Mouse (Mus musculus): Measurements from ENCODE around the gene Brix1. TPM values are rescaled to one million over a fixed set of nuclear protein-coding genes. Genes with fewer than 3 reads are reported as not detected.
"Not testable (repeated sequence)": the region's sequence is repeated elsewhere in the genome, so short reads cannot be mapped to it uniquely, and the experiment has no call there.

Gene Brix1
- polyA plus RNA-seq, 1 experiment from 2014 or later: 57.9 TPM

DNA sequence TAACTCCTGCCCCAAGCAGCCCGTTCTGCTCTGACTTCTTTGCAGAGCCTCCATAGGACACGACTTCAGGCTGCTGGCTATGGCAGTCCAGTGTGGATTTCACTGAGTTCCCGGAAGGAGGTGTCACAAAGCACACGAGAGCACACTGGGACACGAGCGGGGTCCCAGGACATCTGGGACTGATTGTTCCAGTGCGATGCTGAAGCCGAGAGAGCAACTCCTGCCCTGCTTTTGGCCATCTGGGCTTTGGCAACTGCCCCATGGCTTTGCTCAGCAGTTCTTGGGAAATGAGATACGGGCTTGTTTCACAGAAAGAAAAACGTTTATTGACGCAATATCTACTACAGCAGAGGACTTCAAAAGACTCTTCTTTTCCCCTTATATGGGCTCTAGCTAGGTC, 20.4 kb upstream of the Brix1 start:
- no peak overlapping the region for H3K9ac ChIP-seq (replicated peaks)
- H3K36me3 ChIP-seq (replicated peaks; ENCODE audit: insufficient read depth, low read length): no peaks in the 10 kb centered on the region
- DNase-seq (no peak), ATAC-seq (no peak)
- no peaks in the 10 kb centered on the region for H3K27me3 ChIP-seq (ENCODE audit: insufficient read depth, low read length)
- H3K4me2 ChIP-seq (ENCODE audit: low read depth, low read length): no peak overlapping the region
- TF ChIP-seq EP300 (IDR thresholded peaks at IDR 0.05; ENCODE audit: low read depth) (no peak), CTCF (IDR thresholded peaks at IDR 0.05; ENCODE audit: low read depth) (no peak)
- no peak overlapping the region for H3K27ac ChIP-seq (ENCODE audit: low read depth)
- H3K4me3 ChIP-seq (ENCODE audit: low read depth, low read length): no peak overlapping the region
- no peaks in the 10 kb centered on the region for H3K4me1 ChIP-seq (ENCODE audit: insufficient read depth)
- 65% methylated on average over 11 of the region's 11 CpGs for WGBS (ENCODE audit: insufficient replicate concordance)
- no peaks in the 10 kb centered on the region for H3K9me3 ChIP-seq (ENCODE audit: low read length)

DNA sequence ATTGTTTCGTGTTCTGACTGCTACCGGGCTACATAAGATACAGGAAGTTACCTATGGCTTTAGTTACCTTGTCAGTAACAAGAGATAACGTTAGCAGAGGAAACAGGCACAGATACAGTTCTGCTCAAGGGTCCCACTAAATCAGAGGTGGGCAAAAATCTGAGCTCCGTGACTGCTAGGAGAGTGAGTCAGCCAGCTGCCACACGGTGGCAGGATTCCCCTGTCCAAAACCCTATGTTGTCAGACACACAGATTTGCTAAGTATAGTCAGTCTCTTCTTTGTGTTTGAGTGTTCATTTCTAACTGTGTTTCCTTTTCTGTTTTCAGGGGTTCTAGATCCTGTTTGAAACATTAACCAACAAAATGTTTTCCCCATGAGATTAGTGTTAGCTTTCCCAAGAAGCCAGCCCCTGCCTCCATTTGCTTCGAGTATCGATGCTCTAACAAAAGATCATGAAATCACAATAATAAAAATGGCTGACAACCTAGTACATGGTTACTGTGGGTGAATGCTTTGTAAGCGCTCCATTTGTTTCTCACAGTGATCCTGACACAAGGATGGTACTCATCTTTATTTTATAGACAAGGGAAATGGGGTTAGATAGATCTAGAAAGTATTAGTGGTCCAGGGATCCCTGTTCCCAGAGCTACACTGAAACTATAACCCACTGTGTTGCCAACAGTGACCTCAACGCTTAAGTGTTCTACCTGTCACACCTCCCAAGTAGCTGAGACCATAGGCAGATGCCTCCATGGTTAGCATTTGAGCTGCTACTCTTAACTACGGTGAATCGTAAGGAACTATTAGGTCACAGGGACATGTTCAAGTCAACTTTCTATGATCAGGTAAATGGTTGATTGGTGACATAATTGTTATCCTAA, 15.3 kb upstream of the Brix1 start:
- TF ChIP-seq EP300 (IDR thresholded peaks at IDR 0.05; ENCODE audit: low read depth) (no peak), CTCF (IDR thresholded peaks at IDR 0.05; ENCODE audit: low read depth) (peak; percentile 70)
- no peak overlapping the region for H3K4me3 ChIP-seq (ENCODE audit: low read depth, low read length)
- no peaks in the 10 kb centered on the region for H3K36me3 ChIP-seq (replicated peaks; ENCODE audit: insufficient read depth, low read length)
- no peak overlapping the region for H3K27ac ChIP-seq (ENCODE audit: low read depth)
- ATAC-seq (no peak), DNase-seq (peak; percentile 45)
- H3K9me3 ChIP-seq (ENCODE audit: low read length): no peaks in the 10 kb centered on the region
- WGBS (ENCODE audit: insufficient replicate concordance): 52% methylated on average over 11 of the region's 11 CpGs
- no peak overlapping the region for H3K9ac ChIP-seq (replicated peaks)
- H3K4me1 ChIP-seq (ENCODE audit: insufficient read depth): no peaks in the 10 kb centered on the region
- H3K27me3 ChIP-seq (ENCODE audit: insufficient read depth, low read length): no peaks in the 10 kb centered on the region
- no peak overlapping the region for H3K4me2 ChIP-seq (ENCODE audit: low read depth, low read length)

DNA sequence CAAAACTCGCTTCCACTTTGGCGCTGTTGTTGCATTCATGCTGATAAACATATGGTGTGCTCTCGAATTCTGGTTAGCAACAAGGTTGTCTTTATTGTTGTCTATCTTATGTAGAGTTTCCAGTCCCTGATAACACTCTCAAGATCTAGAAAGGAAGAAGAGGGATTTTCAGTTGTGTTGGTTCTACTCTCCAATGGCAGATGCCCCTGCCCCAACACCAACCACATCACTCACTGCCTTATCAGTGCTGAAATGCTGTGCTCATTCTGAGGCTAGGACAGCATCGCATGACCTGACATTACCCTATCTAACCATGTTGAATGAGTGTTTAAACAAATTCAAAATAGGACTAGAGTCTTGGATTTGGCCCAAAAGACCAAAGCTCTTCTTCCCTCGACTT, 14.3 kb upstream of the Brix1 start:
- no peak overlapping the region for H3K27ac ChIP-seq (ENCODE audit: low read depth)
- no peak for DNase-seq
- H3K4me1 ChIP-seq (ENCODE audit: insufficient read depth): no peaks in the 10 kb centered on the region
- no peak overlapping the region for H3K9ac ChIP-seq (replicated peaks)
- TF ChIP-seq EP300 (IDR thresholded peaks at IDR 0.05; ENCODE audit: low read depth): no peak
- TF ChIP-seq CTCF (IDR thresholded peaks at IDR 0.05; ENCODE audit: low read depth): no peak
- H3K4me2 ChIP-seq (ENCODE audit: low read depth, low read length): no peak overlapping the region
- ATAC-seq: no peak
- H3K27me3 ChIP-seq (ENCODE audit: insufficient read depth, low read length): no peaks in the 10 kb centered on the region
- 52% methylated on average over 5 of the region's 5 CpGs for WGBS (ENCODE audit: insufficient replicate concordance)
- H3K36me3 ChIP-seq (replicated peaks; ENCODE audit: insufficient read depth, low read length): no peaks in the 10 kb centered on the region
- no peak overlapping the region for H3K4me3 ChIP-seq (ENCODE audit: low read depth, low read length)
- H3K9me3 ChIP-seq (ENCODE audit: low read length): no peaks in the 10 kb centered on the region

DNA sequence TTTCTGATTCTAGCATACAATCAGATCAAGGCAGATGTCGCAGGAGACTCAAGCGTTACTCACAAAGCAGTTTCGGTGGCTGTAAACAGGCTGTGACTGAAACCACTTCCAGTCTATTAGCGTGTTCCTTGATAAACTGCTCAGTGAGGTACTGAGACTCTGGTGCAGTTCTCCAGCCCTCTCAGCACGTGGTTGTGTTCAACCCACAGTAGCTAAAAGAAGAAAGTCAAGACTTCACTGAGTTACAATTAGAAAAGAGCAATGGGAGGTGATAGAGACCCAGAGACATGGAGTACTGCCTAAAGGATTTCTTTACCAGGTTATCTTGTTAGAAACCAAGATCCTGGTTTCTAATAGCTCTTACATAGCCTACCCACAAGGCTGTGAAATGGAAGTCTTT, 13.8 kb upstream of the Brix1 start:
- Histone ChIP-seq H3K4me2 (ENCODE audit: low read depth, low read length) (no peak overlapping the region), H3K27ac (ENCODE audit: low read depth) (no peak overlapping the region), H3K4me3 (ENCODE audit: low read depth, low read length) (no peak overlapping the region), H3K27me3 (ENCODE audit: insufficient read depth, low read length) (no peaks in the 10 kb centered on the region), H3K4me1 (ENCODE audit: insufficient read depth) (no peaks in the 10 kb centered on the region), H3K9ac (replicated peaks) (no peak overlapping the region), H3K36me3 (replicated peaks; ENCODE audit: insufficient read depth, low read length) (no peaks in the 10 kb centered on the region), H3K9me3 (ENCODE audit: low read length) (no peaks in the 10 kb centered on the region)
- ATAC-seq (no peak), DNase-seq (no peak)
- 70% methylated on average over 5 of the region's 5 CpGs for WGBS (ENCODE audit: insufficient replicate concordance)
- TF ChIP-seq EP300 (IDR thresholded peaks at IDR 0.05; ENCODE audit: low read depth) (no peak), CTCF (IDR thresholded peaks at IDR 0.05; ENCODE audit: low read depth) (no peak)

DNA sequence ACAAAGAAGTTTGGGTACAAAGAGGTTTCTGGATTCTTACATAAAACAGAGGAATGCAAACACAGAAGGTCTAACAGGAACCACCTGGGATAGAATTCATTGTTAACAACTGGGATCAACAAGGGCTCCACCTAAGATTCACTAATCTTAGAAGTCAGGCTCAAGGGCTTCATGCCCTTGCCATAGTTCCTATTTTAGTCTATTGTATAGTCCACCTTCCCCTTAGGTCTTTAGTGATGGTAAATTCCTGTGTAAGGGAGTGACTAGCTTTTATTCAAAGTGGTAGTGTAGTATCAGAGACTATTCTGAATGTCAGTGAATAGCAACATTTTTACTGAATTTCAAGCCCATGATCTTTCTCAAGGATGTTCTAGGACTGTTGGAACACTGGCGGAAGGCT, 10.9 kb upstream of the Brix1 start:
- H3K4me3 ChIP-seq (ENCODE audit: low read depth, low read length); H3K9ac ChIP-seq (replicated peaks); H3K36me3 ChIP-seq (replicated peaks; ENCODE audit: insufficient read depth, low read length); H3K27ac ChIP-seq (ENCODE audit: low read depth); DNase-seq; ATAC-seq; H3K9me3 ChIP-seq (ENCODE audit: low read length); H3K4me2 ChIP-seq (ENCODE audit: low read depth, low read length); H3K4me1 ChIP-seq (ENCODE audit: insufficient read depth); H3K27me3 ChIP-seq (ENCODE audit: insufficient read depth, low read length): not testable (repeated sequence)
- 92% methylated on average over 1 of the region's 1 CpGs for WGBS (ENCODE audit: insufficient replicate concordance)

DNA sequence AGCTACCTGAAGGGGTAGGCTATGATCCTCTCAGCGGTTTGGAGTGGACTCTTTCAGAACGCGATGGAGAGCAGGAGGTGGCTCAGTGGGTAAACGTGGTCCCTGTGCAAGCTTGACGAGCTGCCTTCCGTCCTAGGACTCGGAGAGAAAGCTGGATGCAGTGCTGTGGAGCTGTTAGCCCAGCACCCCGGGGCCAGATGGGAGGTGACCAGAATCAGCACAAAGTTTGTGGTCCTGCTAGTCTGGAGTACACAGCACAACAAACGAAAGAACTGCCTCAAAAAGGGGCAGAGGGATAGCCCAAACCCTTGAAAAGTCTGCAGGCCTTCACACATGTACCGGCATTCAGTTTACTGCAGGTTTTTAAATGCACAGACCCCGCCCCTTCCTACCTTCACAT, 10.2 kb upstream of the Brix1 start:
- no peak overlapping the region for H3K4me3 ChIP-seq (ENCODE audit: low read depth, low read length)
- no peak for ATAC-seq
- H3K9me3 ChIP-seq (ENCODE audit: low read length): no peaks in the 10 kb centered on the region
- no peak overlapping the region for H3K9ac ChIP-seq (replicated peaks)
- DNase-seq: no peak
- H3K4me1 ChIP-seq (ENCODE audit: insufficient read depth): no peaks in the 10 kb centered on the region
- no peaks in the 10 kb centered on the region for H3K36me3 ChIP-seq (replicated peaks; ENCODE audit: insufficient read depth, low read length)
- no peak for TF ChIP-seq EP300 (IDR thresholded peaks at IDR 0.05; ENCODE audit: low read depth)
- TF ChIP-seq CTCF (IDR thresholded peaks at IDR 0.05; ENCODE audit: low read depth): no peak
- 87% methylated on average over 11 of the region's 11 CpGs for WGBS (ENCODE audit: insufficient replicate concordance)
- no peak overlapping the region for H3K4me2 ChIP-seq (ENCODE audit: low read depth, low read length)
- H3K27ac ChIP-seq (ENCODE audit: low read depth): no peak overlapping the region
- H3K27me3 ChIP-seq (ENCODE audit: insufficient read depth, low read length): no peaks in the 10 kb centered on the region
